Mouse (Mus musculus) kidney, embryonic 15.5 days (tissue): ENCODE results near the gene Pgm2l1. TPM values are rescaled to one million over a fixed set of nuclear protein-coding genes. Genes with fewer than 3 reads are reported as not detected.

Experiments
- polyA plus RNA-seq: library from polyadenylated mRNA; unstranded; fragments of >200 nt; fragmentation: Nextera tagmentation; extraction: Ambion mirVana; gene quantifications from 2 replicates; pipeline ENCODE4 v1.2.1, GENCODE M21; 2015

The Pgm2l1 gene
- polyA plus RNA-seq, 1 experiment from 2014 or later: 3.8 TPM

Other genes starting within 250 kb of the Pgm2l1 start
- gene Rnf169, start 246.9 kb upstream of the Pgm2l1 start, polyA plus RNA-seq: 5.9 and 6.2 TPM in 2 replicates
- gene Chrdl2, start 221.2 kb upstream of the Pgm2l1 start, polyA plus RNA-seq: 0.69 and 0.87 TPM in 2 replicates
- gene Pold3, start 105.8 kb upstream of the Pgm2l1 start, polyA plus RNA-seq: 64.3 and 66.3 TPM in 2 replicates
- gene Lipt2, start 68.1 kb upstream of the Pgm2l1 start, polyA plus RNA-seq: 21.5 TPM in 2 replicates
- gene Kcne3, start 50.9 kb upstream of the Pgm2l1 start, polyA plus RNA-seq: 5.1 and 5.9 TPM in 2 replicates
- gene P4ha3, start 58.1 kb downstream of the Pgm2l1 start, polyA plus RNA-seq: 7.7 TPM in 2 replicates
- 27.4 and 28.1 TPM in 2 replicates for gene C2cd3, start 144.8 kb downstream of the Pgm2l1 start, polyA plus RNA-seq
- 61.2 and 68.9 TPM in 2 replicates for gene Ppme1, start 144.9 kb downstream of the Pgm2l1 start, polyA plus RNA-seq
- gene Ucp3, start 245.6 kb downstream of the Pgm2l1 start, polyA plus RNA-seq: 0.12 and 0.17 TPM in 2 replicates